Mouse (Mus musculus) kidney, adult 8-10 months (tissue): Measurements from ENCODE around the gene Ankrd13c.
"Not testable (repeated sequence)": the region's sequence is repeated elsewhere in the genome, so short reads cannot be mapped to it uniquely, and the experiment has no call there.

Source experiments
- DNase-seq, 2 experiments: peaks; one replicate each; pipeline ENCODE4 v3.0.0; 2022

Ankrd13c gene

DNA sequence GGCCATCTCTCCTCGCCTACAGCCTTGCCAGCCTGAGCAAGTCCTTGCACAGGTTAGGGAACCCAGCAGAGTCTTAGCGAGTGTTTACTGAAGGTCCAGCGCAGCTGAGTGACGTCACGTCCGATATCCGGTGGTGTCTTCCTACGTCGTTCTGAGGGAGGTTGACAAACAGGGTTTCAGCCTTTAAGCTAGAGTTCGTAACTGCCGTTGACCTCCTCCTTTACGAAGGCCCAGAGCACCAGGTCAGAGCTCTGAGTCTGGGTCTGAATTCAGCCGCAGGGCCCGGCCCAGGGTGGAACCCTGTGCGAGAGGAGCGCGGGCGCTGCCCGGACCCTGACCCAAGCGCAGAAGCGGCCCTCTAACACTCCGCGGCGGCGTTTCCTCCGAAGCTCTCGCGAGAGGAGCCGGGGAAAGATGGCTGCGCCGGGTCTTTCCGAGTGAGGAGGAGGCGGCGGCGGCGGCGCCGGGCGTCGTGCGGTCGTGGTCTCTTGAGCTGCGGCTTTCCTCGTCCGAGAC is at the start of gene Ankrd13c:
Ankrd13c (plus strand) TSS at position 397 of the 516 bp plus-strand sequence.
- peak; percentile 90 to 93 for DNase-seq

GRCm38 (mm10) chr3:157897645-157898044 is 49.4 kb upstream of the Ankrd13c start:
- no peak for DNase-seq

DNA sequence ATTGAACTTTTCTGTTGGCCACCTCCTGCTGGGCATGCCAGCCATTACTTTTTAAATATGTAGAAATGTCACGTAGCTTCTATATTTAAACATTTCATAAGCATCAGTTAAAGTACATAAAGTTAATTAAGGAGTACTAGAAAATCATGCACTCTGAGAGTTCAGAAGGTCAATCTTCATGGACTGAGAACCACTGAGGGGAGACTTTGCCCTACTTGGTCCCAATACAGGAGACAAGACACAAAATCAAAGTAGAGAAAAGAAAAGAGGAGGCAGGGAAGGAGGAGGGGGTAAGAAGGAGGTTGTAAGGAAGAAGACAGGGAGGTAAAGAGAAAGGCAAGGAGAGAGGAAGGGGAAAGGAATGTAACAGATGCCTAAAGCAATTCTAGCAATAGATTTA is 47.1 kb upstream of the Ankrd13c start:
- no peak for DNase-seq

DNA sequence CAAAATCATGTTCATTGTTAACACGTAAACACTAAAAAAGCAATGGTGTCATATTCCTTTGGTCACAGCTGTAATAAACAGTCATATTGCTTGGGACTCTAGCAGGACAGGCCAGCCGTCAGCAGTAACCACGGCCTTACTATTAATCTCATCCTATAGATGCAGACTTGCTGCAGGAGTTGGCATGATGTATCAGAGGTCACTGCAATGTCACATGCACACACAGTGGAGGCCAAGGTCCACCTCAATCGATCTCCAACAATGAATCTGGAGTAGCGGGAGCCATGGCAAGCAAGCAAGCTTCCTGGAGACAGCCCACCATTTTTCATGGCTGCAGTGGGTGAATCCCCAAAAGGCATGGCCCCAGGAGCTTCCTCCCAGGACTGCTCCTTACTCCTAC is 45.3 kb upstream of the Ankrd13c start:
- no peak for DNase-seq

DNA sequence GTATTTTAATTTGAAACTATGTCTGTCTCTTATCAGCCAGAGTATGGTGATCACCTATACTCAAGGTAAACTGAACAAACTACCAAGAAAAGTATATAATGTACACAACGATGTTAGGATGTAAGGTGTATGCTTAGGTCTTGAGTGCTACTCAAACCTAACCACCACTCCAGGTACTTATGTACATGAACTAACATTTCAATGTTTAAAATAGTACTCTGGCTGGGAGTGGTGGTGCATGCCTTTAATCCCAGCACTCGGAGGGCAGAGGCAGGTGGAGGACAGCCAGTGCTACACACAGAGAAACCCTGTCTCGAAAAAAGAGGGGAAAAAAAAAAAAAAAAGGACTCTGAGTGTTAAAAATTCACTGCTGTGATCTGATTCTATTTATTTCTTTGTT is 38.9 kb upstream of the Ankrd13c start:
- no peak for DNase-seq

- no peak for DNase-seq
Observed at GRCm38 (mm10) chr3:157910262-157910661, 36.8 kb upstream of the Ankrd13c start.

GRCm38 (mm10) chr3:157912155-157912554 is 34.9 kb upstream of the Ankrd13c start:
- DNase-seq: peak; percentile 62 to 85

- peak; percentile 56 to 76 for DNase-seq
Observed at GRCm38 (mm10) chr3:157916336-157916735, 30.7 kb upstream of the Ankrd13c start.

DNA sequence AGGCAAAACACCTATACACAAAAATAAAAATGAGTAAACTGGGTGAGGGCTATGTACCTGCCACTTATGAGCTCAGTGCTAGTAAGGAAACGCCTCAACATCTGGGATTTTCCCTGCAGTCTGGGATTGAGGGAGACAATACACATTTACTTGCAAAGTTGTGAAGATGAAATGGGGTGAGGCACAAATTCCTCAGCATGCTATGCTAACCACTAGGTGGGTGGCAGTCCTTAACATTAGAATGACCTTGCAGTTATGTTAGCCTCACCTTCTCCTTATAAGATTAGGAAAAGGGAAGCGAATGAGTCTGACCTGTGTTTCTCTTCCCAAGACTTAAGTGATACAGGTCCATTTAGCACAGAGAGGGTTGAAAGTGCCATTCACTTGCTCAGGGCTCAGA is 25.7 kb upstream of the Ankrd13c start:
- DNase-seq: no peak

DNA sequence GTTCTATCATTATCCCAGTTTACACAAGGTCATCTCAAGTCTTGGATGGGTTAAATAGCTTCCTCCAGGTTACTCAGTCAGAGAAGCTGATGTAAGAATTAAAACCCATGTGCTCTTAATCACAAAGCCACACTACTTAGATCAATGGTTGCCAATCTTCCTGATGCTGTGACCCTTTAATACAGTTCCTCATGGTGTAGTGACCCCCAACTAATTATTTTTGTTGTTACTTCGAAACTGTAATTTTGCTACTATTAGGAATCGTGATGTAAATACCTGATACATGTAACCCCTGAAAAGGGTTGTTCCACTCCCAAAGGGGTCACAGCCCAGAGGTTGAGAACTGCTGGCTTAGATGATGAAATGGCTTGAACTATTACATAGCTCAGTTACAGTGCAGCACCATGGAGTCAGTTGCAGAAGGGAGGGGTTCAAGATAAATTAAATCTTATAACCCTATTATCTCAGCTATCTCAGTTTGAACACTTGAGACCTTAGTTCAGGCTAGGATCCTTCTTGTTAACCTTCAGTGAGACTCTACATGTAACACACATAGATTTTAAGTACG is 23.7 kb upstream of the Ankrd13c start:
- no peak for DNase-seq

DNA sequence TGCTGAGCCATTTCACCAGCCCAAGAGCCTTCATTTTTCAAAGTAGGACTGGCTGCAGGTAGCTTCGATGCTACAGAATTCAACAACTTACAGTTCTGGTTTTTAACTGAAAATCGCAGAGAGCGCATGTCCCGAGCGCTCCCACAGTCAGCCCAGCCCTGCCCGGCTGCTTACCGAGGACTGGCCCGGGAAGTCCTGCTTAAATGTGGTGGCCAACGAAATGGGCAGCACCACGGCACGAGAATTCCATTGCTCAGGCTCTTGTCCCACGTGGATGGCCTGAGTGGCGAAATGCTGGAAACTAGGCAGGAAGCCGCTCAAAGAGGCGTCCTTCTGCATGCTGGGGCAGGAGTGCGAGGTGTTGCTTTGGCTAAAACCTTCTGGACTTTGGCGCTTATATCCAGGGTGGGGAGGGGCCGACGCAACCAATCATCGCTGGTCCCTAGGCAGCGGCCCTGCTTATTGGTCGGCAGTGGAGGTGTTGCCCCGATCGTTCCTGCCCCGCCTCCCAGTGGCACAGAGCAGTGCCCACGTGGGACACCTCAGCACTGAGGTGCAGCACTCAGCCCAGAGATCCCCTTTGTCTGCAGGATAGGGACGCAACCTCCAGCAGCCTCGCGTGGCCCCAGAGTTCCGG is 22.2 kb upstream of the Ankrd13c start, which contains the start of gene Cth:
Cth (minus strand) TSS at position 386 of the 637 bp plus-strand sequence.
- peak; percentile 95 to 98 for DNase-seq

GRCm38 (mm10) chr3:157925706-157926510 is 21.1 kb upstream of the Ankrd13c start:
- DNase-seq: peak in 1 of 2 experiments; percentile 28

DNA sequence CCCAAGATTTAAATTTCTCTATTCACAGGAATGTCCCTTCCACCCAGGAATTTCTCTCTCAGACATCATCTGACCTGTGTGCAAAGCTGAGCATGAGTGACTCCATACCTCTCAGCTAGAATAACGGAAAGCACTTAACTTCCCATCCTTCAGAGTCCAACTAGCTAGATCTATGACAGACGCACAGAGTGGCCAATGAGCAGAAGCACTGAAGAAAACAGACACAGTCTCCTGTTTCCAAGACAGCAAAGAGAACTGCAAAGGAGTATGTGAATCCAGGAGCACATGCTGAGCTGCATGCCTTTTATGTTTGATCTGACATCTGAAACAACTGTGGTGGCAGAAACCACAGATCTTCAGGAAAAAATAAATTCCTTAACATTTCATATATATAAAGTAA is 20.3 kb upstream of the Ankrd13c start:
- DNase-seq: no peak

GRCm38 (mm10) chr3:157928731-157929130 is 18.3 kb upstream of the Ankrd13c start:
- no peak for DNase-seq

- DNase-seq: no peak
Observed at GRCm38 (mm10) chr3:157929417-157929816, 17.6 kb upstream of the Ankrd13c start.

GRCm38 (mm10) chr3:157931592-157931991 is 15.4 kb upstream of the Ankrd13c start:
- peak; percentile 55 to 70 for DNase-seq

DNA sequence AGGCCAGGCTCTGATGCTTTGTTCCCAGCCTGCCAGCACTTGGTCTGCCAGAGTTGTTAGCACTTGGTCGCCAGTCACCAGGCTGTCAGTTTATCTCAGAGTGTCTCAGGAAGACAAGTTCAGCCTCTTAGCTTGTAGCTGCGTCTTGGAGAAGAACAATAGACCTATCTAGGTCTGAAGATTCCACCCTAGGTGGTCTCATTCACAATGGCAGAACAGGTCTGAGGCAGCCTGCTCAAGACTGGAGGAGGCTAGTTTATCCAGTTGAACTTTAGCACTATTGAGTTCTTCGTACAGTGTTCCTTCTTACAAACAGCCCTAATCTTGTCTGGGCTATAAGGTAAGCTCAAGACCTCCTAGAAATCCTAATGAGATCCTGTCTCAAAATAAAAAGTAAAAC is 15.0 kb upstream of the Ankrd13c start:
- DNase-seq: no peak

DNA sequence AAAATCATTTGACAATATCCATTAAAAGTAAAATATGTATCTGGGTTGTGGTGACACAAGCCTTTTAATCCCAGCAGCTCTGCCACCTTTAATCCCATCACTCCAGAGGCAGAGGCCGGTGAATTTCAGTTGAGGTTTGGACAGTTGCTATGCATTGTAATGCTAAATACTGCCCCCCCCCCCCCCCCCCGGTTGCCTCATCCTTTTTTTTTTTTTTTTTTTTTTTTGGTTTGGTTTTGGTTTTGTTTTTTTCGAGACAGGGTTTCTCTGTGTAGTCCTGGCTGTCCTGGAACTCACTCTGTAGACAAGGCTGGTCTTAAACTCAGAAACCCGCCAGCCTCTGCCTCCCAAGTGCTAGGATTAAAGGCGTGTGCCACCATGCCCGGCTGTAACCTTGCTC is 13.8 kb upstream of the Ankrd13c start:
- DNase-seq: not testable (repeated sequence)

DNA sequence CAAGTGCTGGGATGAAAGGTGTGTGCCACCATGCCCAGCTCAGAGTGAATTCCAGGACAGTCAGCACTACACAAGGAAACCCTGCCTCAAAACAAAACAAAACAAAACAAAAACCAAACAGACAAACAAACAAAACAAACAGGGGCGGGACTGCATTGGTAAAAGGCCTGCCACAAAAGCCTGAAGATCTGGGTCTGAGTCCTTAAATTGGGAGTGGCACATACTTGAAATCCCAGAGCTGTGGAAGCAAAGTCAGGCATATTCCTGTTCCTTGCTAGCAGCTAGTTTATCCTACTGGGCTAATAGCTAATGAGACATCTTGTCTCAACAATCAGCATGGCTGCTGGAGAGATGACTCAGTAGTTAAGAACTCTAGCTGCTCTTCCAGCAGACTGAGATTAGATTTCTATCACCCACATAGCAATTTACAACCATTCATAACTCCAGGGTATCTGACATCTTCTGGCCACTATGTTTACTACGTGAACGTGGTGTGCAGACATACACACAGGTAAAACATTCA is 12.7 kb upstream of the Ankrd13c start:
- DNase-seq: no peak

DNA sequence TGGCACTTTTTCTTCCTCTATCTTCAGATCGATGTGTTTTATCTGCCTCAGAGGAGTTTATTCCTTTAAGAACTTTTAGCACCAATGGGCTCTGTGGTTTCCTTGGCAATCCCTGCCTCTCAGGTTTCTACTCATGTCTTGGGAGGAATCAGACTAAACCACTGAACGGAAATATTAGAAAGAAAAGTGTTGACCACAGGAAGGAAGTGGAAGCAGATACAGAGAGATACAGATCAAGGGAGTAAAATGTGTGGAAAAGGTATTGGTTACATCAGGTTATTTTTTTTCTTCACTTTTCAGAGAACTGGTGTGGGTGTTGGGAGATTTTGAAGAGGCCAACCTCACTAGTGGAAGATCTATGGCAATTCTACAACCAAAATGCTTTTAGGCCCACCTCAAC is 8.5 kb upstream of the Ankrd13c start:
- no peak for DNase-seq

GRCm38 (mm10) chr3:157947383-157948280 is 593 bp downstream of the Ankrd13c start:
- peak; percentile 66 to 71 for DNase-seq

- peak in 1 of 2 experiments; percentile 27 for DNase-seq
Observed at GRCm38 (mm10) chr3:157952716-157953115, 5.7 kb downstream of the Ankrd13c start.
